Mouse (Mus musculus): ENCODE data around the gene Gmps. TPM values are rescaled to one million over a fixed set of nuclear protein-coding genes. Genes with fewer than 3 reads are reported as not detected.
A peak's percentile ranks its signal among the peaks of the same experiment; 100 is the strongest.

Gmps gene
- polyA plus RNA-seq, 1 experiment from 2014 or later = 52.7 TPM

GRCm38 (mm10) chr3:63964922-63965249 lies 11.0 kb upstream of the Gmps start:
- Histone ChIP-seq H3K36me3 (replicated peaks; ENCODE audit: control insufficient read depth, insufficient read depth) (no peaks in the 10 kb centered on the region), H3K9me3 (ENCODE audit: control insufficient read depth, low read length) (no peaks in the 10 kb centered on the region), H3K4me1 (replicated peaks; ENCODE audit: control insufficient read depth, insufficient read depth, low read length) (peaks cover 30% of the 10 kb centered on the region), H3K4me2 (replicated peaks) (peak overlapping the region; percentile 75), H3K9ac (no peak overlapping the region), H3K27ac (peak overlapping the region; percentile 80), H3K27me3 (ENCODE audit: control insufficient read depth, insufficient read depth, low read length) (no peaks in the 10 kb centered on the region; the same call in none of the 2 replicates), H3K4me3 (replicated peaks; ENCODE audit: low read length) (peak overlapping the region; percentile 71)
- ATAC-seq (ENCODE audit: low FRiP score) = no peak
- whole genome bisulfite sequencing = 82% methylated on average over 6 of the region's 6 CpGs
- DNase-seq (ENCODE audit: low spot score) = no peak

GRCm38 (mm10) chr3:63965929-63966328 lies 10.0 kb upstream of the Gmps start:
- no peaks in the 10 kb centered on the region for H3K9me3 ChIP-seq (ENCODE audit: control insufficient read depth, low read length)
- no peaks in the 10 kb centered on the region for H3K36me3 ChIP-seq (replicated peaks; ENCODE audit: control insufficient read depth, insufficient read depth)
- no peak overlapping the region for H3K27ac ChIP-seq
- no peak overlapping the region for H3K4me2 ChIP-seq (replicated peaks)
- no peak for DNase-seq (ENCODE audit: low spot score)
- H3K4me1 ChIP-seq (replicated peaks; ENCODE audit: control insufficient read depth, insufficient read depth, low read length) = peaks cover 24% of the 10 kb centered on the region
- H3K9ac ChIP-seq = no peak overlapping the region
- H3K4me3 ChIP-seq (replicated peaks; ENCODE audit: low read length) = no peak overlapping the region
- WGBS = 77% methylated on average over 2 of the region's 2 CpGs
- no peak for ATAC-seq (ENCODE audit: low FRiP score)
- H3K27me3 ChIP-seq (ENCODE audit: control insufficient read depth, insufficient read depth, low read length) = no peaks in the 10 kb centered on the region; the same call in none of the 2 replicates

GRCm38 (mm10) chr3:63977895-63978294 lies 2.0 kb downstream of the Gmps start:
- ATAC-seq (ENCODE audit: low FRiP score) (no peak), DNase-seq (ENCODE audit: low spot score) (no peak)
- Histone ChIP-seq H3K4me3 (replicated peaks; ENCODE audit: low read length) (no peak overlapping the region), H3K9ac (no peak overlapping the region), H3K4me1 (replicated peaks; ENCODE audit: control insufficient read depth, insufficient read depth, low read length) (peaks cover 15% of the 10 kb centered on the region), H3K27me3 (ENCODE audit: control insufficient read depth, insufficient read depth, low read length) (no peaks in the 10 kb centered on the region), H3K9me3 (ENCODE audit: control insufficient read depth, low read length) (no peaks in the 10 kb centered on the region), H3K27ac (no peak overlapping the region), H3K4me2 (replicated peaks) (no peak overlapping the region; the same call in 1 of the 2 replicates), H3K36me3 (replicated peaks; ENCODE audit: control insufficient read depth, insufficient read depth) (peaks cover 21% of the 10 kb centered on the region)
- 57% methylated on average over 4 of the region's 4 CpGs for WGBS

GRCm38 (mm10) chr3:63986656-63987055 lies 10.8 kb downstream of the Gmps start:
- peak; percentile 22 for DNase-seq (ENCODE audit: low spot score)
- Histone ChIP-seq H3K9ac (no peak overlapping the region), H3K4me1 (replicated peaks; ENCODE audit: control insufficient read depth, insufficient read depth, low read length) (no peaks in the 10 kb centered on the region), H3K4me3 (replicated peaks; ENCODE audit: low read length) (no peak overlapping the region), H3K27ac (no peak overlapping the region), H3K4me2 (replicated peaks) (no peak overlapping the region), H3K36me3 (replicated peaks; ENCODE audit: control insufficient read depth, insufficient read depth) (peaks cover 76% of the 10 kb centered on the region), H3K9me3 (ENCODE audit: control insufficient read depth, low read length) (no peaks in the 10 kb centered on the region), H3K27me3 (ENCODE audit: control insufficient read depth, insufficient read depth, low read length) (no peaks in the 10 kb centered on the region)
- WGBS = 94% methylated on average over 1 of the region's 1 CpGs
- ATAC-seq (ENCODE audit: low FRiP score) = no peak

GRCm38 (mm10) chr3:63988722-63989440 lies 13.0 kb downstream of the Gmps start:
- no peak overlapping the region for H3K27ac ChIP-seq
- H3K36me3 ChIP-seq (replicated peaks; ENCODE audit: control insufficient read depth, insufficient read depth) = peaks cover 83% of the 10 kb centered on the region
- no peak overlapping the region for H3K4me3 ChIP-seq (replicated peaks; ENCODE audit: low read length)
- H3K27me3 ChIP-seq (ENCODE audit: control insufficient read depth, insufficient read depth, low read length) = no peaks in the 10 kb centered on the region
- ATAC-seq (ENCODE audit: low FRiP score) = no peak
- WGBS = 95% methylated on average over 3 of the region's 3 CpGs
- peak; percentile 24 for DNase-seq (ENCODE audit: low spot score)
- H3K9ac ChIP-seq = no peak overlapping the region
- H3K9me3 ChIP-seq (ENCODE audit: control insufficient read depth, low read length) = no peaks in the 10 kb centered on the region
- H3K4me1 ChIP-seq (replicated peaks; ENCODE audit: control insufficient read depth, insufficient read depth, low read length) = no peaks in the 10 kb centered on the region
- no peak overlapping the region for H3K4me2 ChIP-seq (replicated peaks)

- no peaks in the 10 kb centered on the region for H3K4me1 ChIP-seq (replicated peaks; ENCODE audit: control insufficient read depth, insufficient read depth, low read length)
- H3K4me2 ChIP-seq (replicated peaks) = no peak overlapping the region
- 90% methylated on average over 3 of the region's 3 CpGs for WGBS
- no peaks in the 10 kb centered on the region for H3K9me3 ChIP-seq (ENCODE audit: control insufficient read depth, low read length)
- no peak for ATAC-seq (ENCODE audit: low FRiP score)
- no peak for DNase-seq (ENCODE audit: low spot score)
- H3K27ac ChIP-seq = no peak overlapping the region
- H3K36me3 ChIP-seq (replicated peaks; ENCODE audit: control insufficient read depth, insufficient read depth) = peaks cover 11% of the 10 kb centered on the region
- H3K27me3 ChIP-seq (ENCODE audit: control insufficient read depth, insufficient read depth, low read length) = no peaks in the 10 kb centered on the region
- H3K9ac ChIP-seq = no peak overlapping the region
- H3K4me3 ChIP-seq (replicated peaks; ENCODE audit: low read length) = no peak overlapping the region
Measured at GRCm38 (mm10) chr3:64021436-64021835, 45.5 kb downstream of the Gmps start.

- DNase-seq (ENCODE audit: low spot score) (no peak), ATAC-seq (ENCODE audit: low FRiP score) (no peak)
- Histone ChIP-seq H3K4me3 (replicated peaks; ENCODE audit: low read length) (no peak overlapping the region), H3K9ac (no peak overlapping the region), H3K27me3 (ENCODE audit: control insufficient read depth, insufficient read depth, low read length) (no peaks in the 10 kb centered on the region), H3K4me1 (replicated peaks; ENCODE audit: control insufficient read depth, insufficient read depth, low read length) (no peaks in the 10 kb centered on the region), H3K36me3 (replicated peaks; ENCODE audit: control insufficient read depth, insufficient read depth) (peaks cover 11% of the 10 kb centered on the region), H3K27ac (no peak overlapping the region), H3K4me2 (replicated peaks) (no peak overlapping the region), H3K9me3 (ENCODE audit: control insufficient read depth, low read length) (no peaks in the 10 kb centered on the region)
- 89% methylated on average over 2 of the region's 2 CpGs for WGBS
Measured at GRCm38 (mm10) chr3:64021867-64022266, 46.0 kb downstream of the Gmps start.

- H3K9ac ChIP-seq = no peak overlapping the region
- no peaks in the 10 kb centered on the region for H3K4me1 ChIP-seq (replicated peaks; ENCODE audit: control insufficient read depth, insufficient read depth, low read length)
- H3K4me2 ChIP-seq (replicated peaks) = no peak overlapping the region
- no peaks in the 10 kb centered on the region for H3K27me3 ChIP-seq (ENCODE audit: control insufficient read depth, insufficient read depth, low read length)
- no peak for DNase-seq (ENCODE audit: low spot score)
- no peaks in the 10 kb centered on the region for H3K36me3 ChIP-seq (replicated peaks; ENCODE audit: control insufficient read depth, insufficient read depth)
- 96% methylated on average over 4 of the region's 4 CpGs for WGBS
- no peak overlapping the region for H3K27ac ChIP-seq
- H3K4me3 ChIP-seq (replicated peaks; ENCODE audit: low read length) = no peak overlapping the region
- no peaks in the 10 kb centered on the region for H3K9me3 ChIP-seq (ENCODE audit: control insufficient read depth, low read length)
- no peak for ATAC-seq (ENCODE audit: low FRiP score)
Measured at GRCm38 (mm10) chr3:64029846-64030245, 53.9 kb downstream of the Gmps start.

GRCm38 (mm10) chr3:64038136-64038841 lies 62.4 kb downstream of the Gmps start:
- H3K27me3 ChIP-seq (ENCODE audit: control insufficient read depth, insufficient read depth, low read length) = no peaks in the 10 kb centered on the region
- H3K9me3 ChIP-seq (ENCODE audit: control insufficient read depth, low read length) = no peaks in the 10 kb centered on the region
- WGBS = 80% methylated on average over 7 of the region's 7 CpGs
- no peaks in the 10 kb centered on the region for H3K4me1 ChIP-seq (replicated peaks; ENCODE audit: control insufficient read depth, insufficient read depth, low read length)
- H3K27ac ChIP-seq = no peak overlapping the region
- no peak for ATAC-seq (ENCODE audit: low FRiP score)
- H3K4me3 ChIP-seq (replicated peaks; ENCODE audit: low read length) = no peak overlapping the region
- no peak overlapping the region for H3K4me2 ChIP-seq (replicated peaks)
- H3K36me3 ChIP-seq (replicated peaks; ENCODE audit: control insufficient read depth, insufficient read depth) = no peaks in the 10 kb centered on the region
- DNase-seq (ENCODE audit: low spot score) = no peak
- no peak overlapping the region for H3K9ac ChIP-seq
